In the genomic region with DNA sequence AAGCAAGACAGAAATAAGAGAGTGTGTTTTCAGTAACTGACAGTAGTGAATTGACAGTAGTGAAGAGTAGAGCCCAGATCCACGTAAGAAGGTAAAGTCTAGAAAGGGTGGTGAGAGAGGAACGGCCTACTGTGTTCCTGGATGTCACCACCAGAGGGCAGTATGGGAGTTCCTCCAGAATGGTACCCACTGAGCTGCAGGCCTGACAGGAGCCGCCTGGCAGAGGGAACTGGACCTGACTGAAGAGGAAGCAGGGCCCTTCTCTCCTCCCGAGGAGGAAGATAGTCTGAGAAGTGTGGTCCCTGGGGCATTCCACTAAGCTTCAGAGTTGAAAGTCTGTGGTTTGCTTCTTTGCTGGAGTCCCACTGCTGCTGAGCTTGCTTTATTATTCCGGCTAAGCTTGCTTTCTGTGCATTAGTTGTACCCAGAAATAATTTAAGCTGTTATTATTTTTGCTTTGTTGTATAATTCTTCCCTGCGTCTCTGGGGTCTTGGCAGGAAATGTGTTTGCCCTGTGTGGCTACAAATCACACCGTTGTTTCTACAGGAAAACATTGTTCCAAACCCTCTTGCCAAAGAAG, we compare ENCODE assay signal across 8 mouse cellular contexts. TPM values are rescaled to one million over a fixed set of nuclear protein-coding genes. Genes with fewer than 3 reads are reported as not detected.
DNase-seq lines count a peak whose midpoint lies in the region; ATAC-seq and TF ChIP-seq lines count a peak whose summit lies in the region.

No protein-coding gene starts in this region.

- no peak overlapping the region for H3K4me3 ChIP-seq in cortical plate, adult 2 months (ENCODE audit: insufficient read depth, low read length)

- TF ChIP-seq POLR2A in cortical plate, adult 2 months (IDR thresholded peaks at IDR 0.05; ENCODE audit: extremely low read depth, insufficient read depth, low read length) = no peak

- no peaks in the 10 kb centered on the region; the same call in 1 of the 2 replicates for H3K4me1 ChIP-seq in cortical plate, adult 2 months (ENCODE audit: control insufficient read depth, insufficient read depth, low read length)

- peak; percentile 83 for ATAC-seq in inflammation-experienced regulatory T-cells, adult 6 months
- ATAC-seq in megakaryocyte-erythroid progenitor cell, adult 5-6 weeks (replicated peaks; ENCODE audit: low FRiP score, low TSS enrichment, poor library complexity, severe bottlenecking) = peak; percentile 86

- H3K27ac ChIP-seq in cortical plate, adult 2 months (ENCODE audit: insufficient read depth, low read length) = no peak overlapping the region

- peak; percentile 88 for DNase-seq in adipocyte (ENCODE audit: low spot score)
- DNase-seq in gastrocnemius, postnatal 25 days = peak; percentile 79
- peak; percentile 77 to 83 for DNase-seq in left cerebral cortex, postnatal 14 days (ENCODE audit: low spot score in 2 of 2)
- DNase-seq in right cerebral cortex, postnatal 36 days (ENCODE audit: low spot score in 2 of 2) = peak; percentile 57 to 71
- DNase-seq in yolk sac, embryonic 10.5 days (ENCODE audit: low spot score) = peak; percentile 65

- intact Hi-C loops in left cerebral cortex, postnatal 14 days (cut with DNase I) = loop anchor here (2.0 to 5.0 kb wide), 2 partner anchors 25 to 176 kb away; a partner anchor contains a TSS

- peak; percentile 88 for TF ChIP-seq CTCF in cortical plate, adult 2 months (IDR thresholded peaks at IDR 0.05; ENCODE audit: extremely low read depth, insufficient read depth, low read length)

RNA-seq across cellular contexts. Expression of a gene that starts 10.3 kb away (rescaled TPM):
- polyA plus RNA-seq in cortical plate, adult 2 months (2012; rRNA removed) = 25.5 TPM in 2 replicates
- total RNA-seq in gastrocnemius, postnatal 25 days (2021) = 1 to 10 TPM; 6.7 to 7.6 TPM
- 10 to 100 TPM; 55.6 to 76.5 (median 73.4) TPM for polyA plus RNA-seq in inflammation-experienced regulatory T-cells, adult 6 months (2017; shearing (Covaris generic))
- 10 to 100 TPM; 14.7 to 15.4 TPM for total RNA-seq in left cerebral cortex, postnatal 14 days (2021)
- total RNA-seq in megakaryocyte-erythroid progenitor cell, adult 5-6 weeks (2014; fragmentation: Nextera tagmentation) = 30.8 and 32.0 TPM in 2 replicates
- total RNA-seq in megakaryocyte-erythroid progenitor cell, adult 5-6 weeks (2017) = 10.5 and 16.7 TPM in 2 replicates

RNA-seq across cellular contexts. Expression of a gene that starts 17.7 kb away (rescaled TPM):
- polyA plus RNA-seq in cortical plate, adult 2 months (2012; rRNA removed) = 15.9 and 17.5 TPM in 2 replicates
- 10 to 100 TPM; 70.8 to 75.6 TPM for total RNA-seq in gastrocnemius, postnatal 25 days (2021)
- polyA plus RNA-seq in inflammation-experienced regulatory T-cells, adult 6 months (2017; shearing (Covaris generic)) = 10 to 100 TPM; 11.0 to 27.7 (median 16.5) TPM
- total RNA-seq in left cerebral cortex, postnatal 14 days (2021) = 10 to 100 TPM; 26.5 to 28.8 TPM
- total RNA-seq in megakaryocyte-erythroid progenitor cell, adult 5-6 weeks (2014; fragmentation: Nextera tagmentation) = 12.2 and 14.6 TPM in 2 replicates
- 10.0 and 11.7 TPM in 2 replicates for total RNA-seq in megakaryocyte-erythroid progenitor cell, adult 5-6 weeks (2017)

RNA-seq across cellular contexts. Expression of a gene that starts 27.7 kb away (rescaled TPM):
- 20.3 and 21.4 TPM in 2 replicates for polyA plus RNA-seq in cortical plate, adult 2 months (2012; rRNA removed)
- 1 to 10 TPM in 1 of 2 experiments, under 1 TPM in 1; 0.72 to 2.2 TPM for total RNA-seq in gastrocnemius, postnatal 25 days (2021)
- under 1 TPM; 0.24 to 0.66 (median 0.26) TPM for polyA plus RNA-seq in inflammation-experienced regulatory T-cells, adult 6 months (2017; shearing (Covaris generic))
- total RNA-seq in left cerebral cortex, postnatal 14 days (2021) = 10 to 100 TPM; 49.7 to 55.3 TPM
- total RNA-seq in megakaryocyte-erythroid progenitor cell, adult 5-6 weeks (2014; fragmentation: Nextera tagmentation) = 0.90 and 1.9 TPM in 2 replicates
- 0.91 and 22.0 TPM in 2 replicates for total RNA-seq in megakaryocyte-erythroid progenitor cell, adult 5-6 weeks (2017)

RNA-seq across cellular contexts. Expression of a gene that starts 39.4 kb away (rescaled TPM):
- polyA plus RNA-seq in cortical plate, adult 2 months (2012; rRNA removed) = 65.7 and 73.3 TPM in 2 replicates
- 10 to 100 TPM; 65.8 to 68.8 TPM for total RNA-seq in gastrocnemius, postnatal 25 days (2021)
- polyA plus RNA-seq in inflammation-experienced regulatory T-cells, adult 6 months (2017; shearing (Covaris generic)) = 10 to 100 TPM; 56.3 to 65.7 (median 64.4) TPM
- 10 to 100 TPM; 40.7 to 48.7 TPM for total RNA-seq in left cerebral cortex, postnatal 14 days (2021)
- 117 and 156 TPM in 2 replicates for total RNA-seq in megakaryocyte-erythroid progenitor cell, adult 5-6 weeks (2014; fragmentation: Nextera tagmentation)
- total RNA-seq in megakaryocyte-erythroid progenitor cell, adult 5-6 weeks (2017) = 85.7 and 87.1 TPM in 2 replicates
